Mouse (Mus musculus): ENCODE results near the gene Dok3. TPM values are rescaled to one million over a fixed set of nuclear protein-coding genes. Genes with fewer than 3 reads are reported as not detected.

Dok3 gene
- total and polyA plus RNA-seq, 2 experiments from 2014 or later, result 1.1 to 4.7 TPM

DNA sequence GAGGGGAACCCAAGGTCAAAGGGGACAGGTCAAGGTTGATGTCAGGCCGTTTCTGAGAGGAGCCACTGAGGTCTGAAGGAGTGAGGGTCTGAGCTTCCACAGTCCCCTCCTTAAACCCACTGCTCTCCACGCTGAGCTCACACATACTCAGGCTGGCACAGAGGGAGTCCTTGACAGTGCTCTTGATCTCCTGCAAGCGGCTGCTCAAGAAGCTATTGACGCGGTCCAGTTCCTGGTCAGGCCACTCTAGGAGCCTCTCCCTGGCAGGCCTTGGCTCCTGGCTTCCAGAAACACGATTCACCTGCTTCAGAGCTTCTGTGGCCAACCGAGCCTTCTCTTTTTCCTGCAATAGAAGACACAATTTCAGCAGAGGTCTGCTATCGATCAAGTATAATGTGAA is 14.4 kb upstream of the Dok3 start:
- Histone ChIP-seq H3K9me3 (ENCODE audit: low read length) (no peaks in the 10 kb centered on the region), H3K4me1 (ENCODE audit: insufficient read depth, low read length) (no peaks in the 10 kb centered on the region), H3K4me3 (ENCODE audit: low read length) (no peak overlapping the region), H3K27ac (no peak overlapping the region), H3K9ac (replicated peaks; ENCODE audit: low read length) (no peak overlapping the region), H3K4me2 (ENCODE audit: low read depth, low read length) (no peak overlapping the region), H3K36me3 (ENCODE audit: insufficient read depth, low read length) (peaks cover 80% of the 10 kb centered on the region), H3K27me3 (ENCODE audit: insufficient read depth, low read length) (no peaks in the 10 kb centered on the region)
- TF ChIP-seq CTCF (IDR thresholded peaks at IDR 0.05; ENCODE audit: low read depth), result no peak
- ATAC-seq (no peak), DNase-seq (ENCODE audit: low spot score) (no peak)
- 98% methylated on average over 8 of the region's 8 CpGs for WGBS

DNA sequence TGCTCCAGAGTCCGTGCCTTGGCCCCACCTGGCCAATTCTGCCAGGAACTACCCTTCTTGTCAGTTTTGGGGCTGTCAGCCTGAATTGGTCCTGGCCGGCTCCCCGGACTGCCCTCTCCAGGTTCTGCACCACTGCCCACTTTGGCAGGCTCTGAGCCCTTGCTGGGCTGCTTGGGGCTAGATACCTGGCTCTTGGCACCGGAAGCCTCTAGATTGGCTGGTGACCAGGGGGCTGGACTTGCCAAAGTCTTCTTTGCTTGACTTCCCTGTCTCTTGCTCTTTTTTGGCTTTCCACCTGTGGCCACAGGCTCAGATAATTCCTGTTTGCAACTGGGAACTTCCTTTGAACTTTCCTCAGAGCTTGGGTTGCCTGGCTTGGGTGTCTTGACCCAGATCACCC is 13.8 kb upstream of the Dok3 start:
- no peak overlapping the region for H3K9ac ChIP-seq (replicated peaks; ENCODE audit: low read length)
- H3K4me2 ChIP-seq (ENCODE audit: low read depth, low read length), result no peak overlapping the region
- no peaks in the 10 kb centered on the region for H3K4me1 ChIP-seq (ENCODE audit: insufficient read depth, low read length)
- peaks cover 83% of the 10 kb centered on the region for H3K36me3 ChIP-seq (ENCODE audit: insufficient read depth, low read length)
- no peak overlapping the region for H3K4me3 ChIP-seq (ENCODE audit: low read length)
- DNase-seq (ENCODE audit: low spot score) (no peak), ATAC-seq (no peak)
- WGBS, result 90% methylated on average over 4 of the region's 4 CpGs
- H3K9me3 ChIP-seq (ENCODE audit: low read length), result no peaks in the 10 kb centered on the region
- H3K27ac ChIP-seq, result no peak overlapping the region
- no peaks in the 10 kb centered on the region for H3K27me3 ChIP-seq (ENCODE audit: insufficient read depth, low read length)
- TF ChIP-seq CTCF (IDR thresholded peaks at IDR 0.05; ENCODE audit: low read depth), result no peak

DNA sequence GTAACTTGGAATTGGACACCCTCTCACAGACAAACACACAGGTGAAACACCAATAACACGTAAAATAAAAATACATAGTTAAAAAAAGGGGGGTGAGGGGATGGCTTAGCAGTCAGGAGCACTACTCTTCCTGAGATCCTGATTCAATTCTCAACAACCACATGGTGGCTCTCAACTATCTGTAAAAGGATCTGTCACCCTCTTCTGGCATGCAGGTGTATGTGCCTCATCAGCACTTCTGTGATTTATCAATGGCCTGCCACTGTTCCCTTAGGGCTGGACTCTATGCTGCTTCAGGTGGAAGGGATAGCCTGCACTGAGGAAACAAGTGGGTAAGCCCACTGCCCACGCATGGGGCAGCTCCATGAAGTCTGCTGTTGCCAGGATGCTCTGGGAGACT is 11.8 kb upstream of the Dok3 start:
- peak; percentile 38 for TF ChIP-seq CTCF (IDR thresholded peaks at IDR 0.05; ENCODE audit: low read depth)
- no peaks in the 10 kb centered on the region for H3K9me3 ChIP-seq (ENCODE audit: low read length)
- peaks cover under 1% of the 10 kb centered on the region; the same call in 1 of the 2 replicates for H3K4me1 ChIP-seq (ENCODE audit: insufficient read depth, low read length)
- no peak overlapping the region for H3K4me2 ChIP-seq (ENCODE audit: low read depth, low read length)
- WGBS, result 89% methylated on average over 2 of the region's 2 CpGs
- no peak overlapping the region for H3K4me3 ChIP-seq (ENCODE audit: low read length)
- H3K27ac ChIP-seq, result no peak overlapping the region; the same call in 1 of the 2 replicates
- no peak overlapping the region for H3K9ac ChIP-seq (replicated peaks; ENCODE audit: low read length)
- ATAC-seq, result no peak
- peak; percentile 13 for DNase-seq (ENCODE audit: low spot score)
- no peaks in the 10 kb centered on the region for H3K27me3 ChIP-seq (ENCODE audit: insufficient read depth, low read length)
- peaks cover 65% of the 10 kb centered on the region for H3K36me3 ChIP-seq (ENCODE audit: insufficient read depth, low read length)

DNA sequence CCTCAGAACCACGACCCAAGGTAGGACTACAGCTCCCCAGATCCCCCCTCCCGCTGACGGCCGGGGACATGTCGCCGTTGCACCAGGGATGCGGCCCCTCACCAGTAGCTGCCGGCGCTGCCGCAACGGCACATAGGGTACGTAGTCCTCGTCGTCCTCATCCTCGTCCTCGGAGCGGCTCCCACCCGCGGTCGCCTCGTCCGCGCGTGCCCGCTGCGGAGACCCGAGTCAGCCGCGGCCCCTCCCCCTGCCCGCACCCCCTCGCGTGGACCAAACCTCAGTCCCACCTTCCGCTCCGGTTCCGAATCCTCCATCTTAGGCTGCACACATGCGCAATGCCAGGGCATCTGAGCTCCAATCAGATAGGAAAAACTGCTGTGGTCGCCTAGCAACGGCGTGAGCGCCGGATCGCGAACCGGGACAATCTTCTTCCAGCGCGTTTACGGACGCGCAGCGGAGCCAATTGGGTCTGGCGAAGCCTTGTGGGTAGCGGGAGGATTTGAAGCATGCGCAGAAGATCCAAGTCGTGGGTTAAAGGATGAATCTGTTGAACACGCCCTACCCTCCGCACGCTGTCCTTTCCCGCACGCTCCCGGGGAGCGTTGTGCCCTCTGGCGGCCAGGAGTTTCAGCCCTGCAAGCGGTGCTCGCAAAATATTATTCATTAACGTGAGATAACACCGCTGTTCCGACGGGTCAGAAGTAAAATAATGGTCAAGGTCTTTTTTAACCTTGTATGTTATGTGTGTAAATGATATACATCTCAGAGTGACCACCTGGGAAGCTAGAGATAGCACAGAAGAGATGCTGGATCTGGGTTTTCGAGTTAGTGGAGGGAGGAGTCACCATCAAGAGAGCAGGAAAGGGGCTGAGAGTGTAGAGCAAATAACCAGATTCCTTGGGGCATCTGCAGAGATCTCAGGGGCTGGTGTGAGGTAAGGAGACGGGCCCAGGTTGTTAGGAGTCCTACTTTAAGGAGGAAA is 7.4 kb upstream of the Dok3 start, which contains the start of gene Ddx41:
Gene Ddx41 (minus strand): TSS at position 465 of the 982 bp plus-strand sequence.
- H3K4me1 ChIP-seq (ENCODE audit: insufficient read depth, low read length), result peaks cover 10% of the 10 kb centered on the region
- H3K4me3 ChIP-seq (ENCODE audit: low read length), result peak within 1 kb of the TSS; percentile 76
- peak within 1 kb of the TSS; percentile 80 for H3K27ac ChIP-seq
- DNase-seq (ENCODE audit: low spot score) (peak; percentile 100), ATAC-seq (peak; percentile 97)
- H3K27me3 ChIP-seq (ENCODE audit: insufficient read depth, low read length), result no peaks in the 10 kb centered on the region
- peak; percentile 92 for TF ChIP-seq CTCF (IDR thresholded peaks at IDR 0.05; ENCODE audit: low read depth)
- peak within 1 kb of the TSS; percentile 79 for H3K9ac ChIP-seq (replicated peaks; ENCODE audit: low read length)
- H3K4me2 ChIP-seq (ENCODE audit: low read depth, low read length), result peak within 1 kb of the TSS; percentile 97
- peaks cover 57% of the 10 kb centered on the region for H3K36me3 ChIP-seq (ENCODE audit: insufficient read depth, low read length)
- no peaks in the 10 kb centered on the region for H3K9me3 ChIP-seq (ENCODE audit: low read length)
- 1% methylated on average over 70 of the region's 70 CpGs for WGBS

DNA sequence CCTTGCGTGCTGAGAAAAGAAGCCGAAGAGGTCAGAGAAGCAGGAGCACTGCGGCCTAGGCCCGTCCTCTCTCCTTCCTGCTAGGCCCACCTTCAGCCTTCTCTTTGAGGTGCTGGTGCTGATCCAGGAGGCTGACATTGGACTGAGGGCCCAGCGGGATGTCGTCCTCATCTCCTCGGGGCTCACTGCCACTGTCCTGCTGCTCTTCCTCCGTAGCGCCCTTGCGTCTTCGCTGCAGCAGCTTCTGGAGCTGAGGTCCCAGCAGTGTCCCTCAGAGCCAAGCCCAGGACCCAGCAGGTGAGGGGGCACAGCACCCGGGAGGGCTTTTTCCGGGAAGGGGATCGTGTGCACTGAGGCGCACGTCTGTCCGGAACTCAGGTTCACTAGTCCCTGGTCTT is 6.7 kb upstream of the Dok3 start:
- peaks cover 10% of the 10 kb centered on the region for H3K4me1 ChIP-seq (ENCODE audit: insufficient read depth, low read length)
- H3K27ac ChIP-seq, result peak overlapping the region; percentile 80
- 18% methylated on average over 17 of the region's 17 CpGs for WGBS
- no peaks in the 10 kb centered on the region for H3K27me3 ChIP-seq (ENCODE audit: insufficient read depth, low read length)
- ATAC-seq (no peak), DNase-seq (ENCODE audit: low spot score) (no peak)
- TF ChIP-seq CTCF (IDR thresholded peaks at IDR 0.05; ENCODE audit: low read depth), result no peak
- H3K9ac ChIP-seq (replicated peaks; ENCODE audit: low read length), result peak overlapping the region; percentile 79
- H3K9me3 ChIP-seq (ENCODE audit: low read length), result no peaks in the 10 kb centered on the region
- H3K4me3 ChIP-seq (ENCODE audit: low read length), result peak overlapping the region; percentile 76
- peak overlapping the region; percentile 97 for H3K4me2 ChIP-seq (ENCODE audit: low read depth, low read length)
- peaks cover 53% of the 10 kb centered on the region for H3K36me3 ChIP-seq (ENCODE audit: insufficient read depth, low read length)

DNA sequence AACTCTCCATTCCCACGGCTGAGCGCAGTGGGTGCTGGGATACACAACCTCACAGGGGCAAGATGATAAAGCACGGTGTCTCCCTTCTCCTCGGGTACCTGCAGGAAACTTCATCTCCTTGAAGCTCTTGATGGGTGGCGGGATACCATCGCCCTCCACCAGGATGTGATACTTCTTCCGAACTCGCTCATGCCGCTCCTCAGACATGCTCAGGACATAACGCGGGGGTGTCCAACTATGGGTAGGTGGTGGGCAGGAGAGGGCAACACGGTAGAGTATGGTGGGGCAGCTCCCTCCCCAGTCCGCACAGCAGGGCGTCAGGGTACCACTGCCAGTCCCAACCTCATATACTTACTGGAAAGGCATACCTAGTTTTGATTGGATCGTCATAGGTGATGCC is 6.1 kb upstream of the Dok3 start:
- Histone ChIP-seq H3K4me1 (ENCODE audit: insufficient read depth, low read length) (peaks cover 10% of the 10 kb centered on the region), H3K9me3 (ENCODE audit: low read length) (no peaks in the 10 kb centered on the region), H3K36me3 (ENCODE audit: insufficient read depth, low read length) (peaks cover 50% of the 10 kb centered on the region), H3K27ac (peak overlapping the region; percentile 80; the same call in 1 of the 2 replicates), H3K4me2 (ENCODE audit: low read depth, low read length) (peak overlapping the region; percentile 97), H3K4me3 (ENCODE audit: low read length) (peak overlapping the region; percentile 76), H3K27me3 (ENCODE audit: insufficient read depth, low read length) (no peaks in the 10 kb centered on the region), H3K9ac (replicated peaks; ENCODE audit: low read length) (no peak overlapping the region; the same call in 1 of the 2 replicates)
- ATAC-seq (no peak), DNase-seq (ENCODE audit: low spot score) (no peak)
- 93% methylated on average over 15 of the region's 15 CpGs for WGBS
- TF ChIP-seq CTCF (IDR thresholded peaks at IDR 0.05; ENCODE audit: low read depth), result no peak

Data from hindbrain, postnatal 0 days (tissue).